Mouse (Mus musculus): ENCODE data around the gene Ung.
A peak's percentile ranks its signal among the peaks of the same experiment; 100 is the strongest.

Gene Ung

DNA sequence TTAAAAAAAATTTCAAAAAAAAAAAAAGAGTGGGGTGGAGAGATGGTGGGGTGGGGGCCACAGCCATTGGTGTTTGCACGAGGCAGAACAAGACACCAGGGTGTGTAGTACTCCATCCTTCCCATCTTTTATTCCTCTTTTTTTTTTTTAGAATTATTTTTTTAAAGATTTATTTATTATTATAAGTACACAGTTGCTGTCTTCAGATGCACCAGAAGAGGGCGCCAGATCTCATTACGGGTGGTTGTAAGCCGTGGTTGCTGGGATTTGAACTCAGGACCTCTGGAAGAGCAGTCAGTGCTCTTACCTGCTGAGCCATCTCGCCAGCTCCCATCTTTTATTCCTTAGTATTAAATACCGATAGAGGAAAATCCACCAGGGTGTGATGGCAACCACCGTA, 43.3 kb downstream of the Ung start:
- no peak for DNase-seq

DNA sequence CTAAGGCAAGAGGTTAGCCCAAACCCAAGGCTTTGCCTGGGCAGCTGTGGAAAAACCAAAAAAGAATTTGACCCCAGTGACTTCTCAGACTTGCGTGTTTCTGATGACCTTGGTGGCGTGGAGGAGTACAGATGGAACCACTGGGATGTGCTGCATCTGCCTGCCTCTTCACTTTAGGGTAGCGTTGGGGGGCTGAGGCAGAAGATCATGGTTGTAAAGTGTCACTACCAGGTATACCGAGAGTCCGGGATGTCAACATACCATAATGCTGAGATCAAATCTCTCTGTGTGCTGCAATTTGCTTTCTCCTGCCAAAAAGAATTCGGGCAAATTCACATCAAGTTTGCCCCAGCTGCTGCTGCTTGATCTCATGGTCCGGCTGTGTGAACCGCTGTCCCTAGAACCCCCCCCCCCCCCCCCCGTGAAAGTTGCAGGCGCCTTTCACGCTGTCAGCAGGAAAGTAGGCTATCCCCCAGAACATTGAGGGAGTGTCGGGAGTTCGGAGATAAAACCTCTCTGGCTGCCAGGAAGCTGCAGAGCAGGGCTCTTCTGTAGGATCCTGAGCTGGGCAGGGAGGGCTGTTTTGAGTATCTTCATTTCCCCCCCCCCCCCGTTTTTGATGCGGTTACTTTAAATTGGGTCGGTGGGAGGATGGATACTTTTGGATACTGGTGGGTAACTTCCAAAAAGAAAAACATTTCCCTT, 43.8 kb downstream of the Ung start:
- no peak for DNase-seq

DNA sequence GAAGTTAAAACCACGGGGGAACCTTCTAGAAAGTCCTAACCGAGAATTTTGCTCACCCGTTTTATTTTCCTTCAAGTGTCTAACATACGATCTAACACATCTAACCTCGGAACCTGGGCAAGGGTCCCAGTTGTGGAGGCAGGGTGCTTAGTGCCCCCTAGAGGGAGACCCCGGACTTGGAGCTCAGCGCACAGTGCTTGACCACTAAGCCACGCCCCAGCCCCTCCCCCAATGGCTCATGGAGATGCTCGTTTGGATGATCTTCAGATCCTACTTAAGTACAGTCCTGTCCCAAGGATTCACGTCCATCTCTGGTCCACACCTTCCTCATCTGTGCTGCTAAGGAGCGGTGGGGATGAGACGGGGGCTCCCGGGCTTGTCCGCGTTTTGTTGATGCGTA, 44.5 kb downstream of the Ung start:
- no peak for DNase-seq

DNA sequence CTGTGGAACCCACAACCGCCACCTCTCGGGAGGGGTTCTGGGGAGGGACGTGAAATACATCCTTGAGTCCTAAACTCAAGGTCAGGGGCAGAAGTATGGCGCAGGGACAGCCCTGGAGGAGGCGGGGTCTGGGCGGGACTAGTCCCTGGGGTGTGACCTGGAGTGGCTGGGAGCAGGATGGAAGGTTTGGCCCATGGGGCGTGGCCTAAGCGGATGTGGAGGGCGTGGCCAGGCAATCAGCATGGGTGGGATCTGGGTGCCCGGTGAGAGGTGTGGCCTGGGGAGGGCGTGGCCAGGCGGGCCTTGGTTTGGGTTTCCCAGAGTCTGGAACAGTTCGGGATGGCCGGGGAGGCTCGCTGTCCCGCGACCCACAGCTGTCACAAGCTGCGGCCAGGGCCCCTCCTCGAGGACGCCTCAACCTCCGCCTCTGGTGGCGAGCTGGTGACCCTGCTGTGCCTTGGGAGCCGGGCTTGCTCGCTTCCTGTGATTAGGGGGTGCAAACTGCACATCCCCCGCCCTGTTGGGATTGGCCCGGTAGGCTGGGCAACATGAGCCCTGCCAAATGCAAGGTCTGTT, 45.5 kb downstream of the Ung start:
- DNase-seq = peak; percentile 40 to 60

DNA sequence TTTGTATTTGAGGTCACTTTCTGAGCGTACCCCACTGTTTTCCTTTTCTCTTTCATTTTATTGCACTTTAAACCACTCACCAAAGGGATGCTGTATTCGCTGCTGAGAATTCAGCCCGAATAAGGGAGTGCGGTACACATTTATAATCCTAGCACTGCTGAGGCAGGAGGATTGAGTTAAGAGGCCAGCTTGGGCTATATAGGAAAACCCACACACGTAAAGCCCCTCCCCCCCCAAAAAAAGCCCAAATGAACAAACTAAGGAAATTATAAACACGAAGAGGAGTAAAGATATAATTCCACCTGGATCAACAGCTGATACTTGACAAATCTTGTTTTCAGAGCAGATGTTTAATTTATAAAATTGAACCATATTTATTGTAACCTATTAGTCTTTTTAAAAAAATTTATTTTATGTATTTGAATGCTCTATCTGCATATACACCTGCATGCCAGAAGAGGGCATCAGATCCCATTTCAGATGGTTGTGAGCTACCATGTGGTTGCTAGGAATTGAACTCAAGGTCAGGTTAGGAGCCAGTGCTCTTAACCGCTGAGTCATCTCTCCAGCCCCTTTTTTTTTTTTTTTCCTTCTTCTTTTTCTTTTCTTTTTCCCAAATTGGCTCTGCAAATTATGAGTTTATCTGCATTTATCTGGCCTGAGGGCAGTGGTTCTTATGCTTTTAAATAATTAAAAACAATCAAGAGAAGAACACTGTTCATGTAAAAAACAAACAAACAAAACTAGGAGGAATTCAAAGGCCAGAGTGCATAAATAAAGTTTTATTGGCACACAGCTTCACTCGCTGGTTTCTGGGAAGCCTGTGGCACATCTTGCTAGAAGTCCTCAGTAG, 46.6 kb downstream of the Ung start:
- no peak for DNase-seq

DNA sequence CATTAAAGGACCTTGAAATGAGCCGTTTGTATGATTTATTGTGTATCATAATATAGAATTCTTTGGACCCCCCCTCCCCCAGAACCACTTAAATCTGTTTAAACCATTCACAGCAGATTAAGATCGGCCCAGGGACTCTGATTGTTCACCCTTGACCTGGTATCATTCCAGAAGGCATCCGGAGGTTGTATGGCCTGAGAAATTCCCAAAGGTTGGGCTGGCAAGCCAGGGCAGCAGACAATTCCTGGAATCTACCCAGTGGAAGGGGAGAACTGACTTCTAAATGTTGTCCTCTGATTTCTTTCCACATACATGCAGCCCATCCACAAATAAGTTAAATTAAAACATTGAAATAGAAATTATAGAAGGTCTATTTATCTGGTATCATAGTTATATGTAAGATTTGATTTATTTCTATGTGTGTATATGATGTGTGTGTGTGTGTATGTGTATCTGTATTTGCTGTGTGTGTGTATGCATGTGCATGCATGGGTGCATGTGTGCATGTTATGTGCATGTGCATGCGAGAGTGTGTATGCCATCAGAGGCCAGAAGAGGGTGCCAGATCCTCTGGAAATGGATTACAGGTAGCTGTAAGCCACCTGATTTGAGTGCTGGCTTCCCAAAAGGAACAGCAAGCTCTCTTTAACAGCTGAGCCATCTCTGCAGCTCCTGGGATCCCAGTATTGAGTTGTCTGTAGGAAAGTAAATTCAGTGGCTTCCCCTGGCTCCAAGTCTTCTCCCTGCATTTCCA, 48.0 kb downstream of the Ung start:
- DNase-seq = no peak

DNA sequence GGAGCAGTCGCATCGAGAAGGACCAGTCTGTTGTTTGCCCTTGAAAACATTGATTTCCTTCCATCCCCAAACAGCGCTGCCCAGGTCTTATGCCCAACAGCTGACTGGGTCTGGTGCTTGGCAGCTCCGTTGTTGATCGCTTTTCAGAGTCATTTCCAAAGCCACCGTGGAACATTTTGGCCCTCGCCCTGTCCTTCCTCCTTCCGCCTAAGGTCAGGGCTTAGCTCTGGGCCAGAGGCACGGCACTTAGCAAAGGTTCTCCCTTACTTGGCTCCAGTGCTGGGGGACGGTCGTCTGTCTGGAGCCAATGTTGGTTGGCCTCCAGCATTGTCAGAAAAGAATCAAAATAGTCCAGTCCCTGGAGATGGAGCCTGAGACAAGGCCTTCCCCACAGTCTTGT, 49.4 kb downstream of the Ung start:
- peak in 1 of 2 experiments; percentile 8 for DNase-seq

DNA sequence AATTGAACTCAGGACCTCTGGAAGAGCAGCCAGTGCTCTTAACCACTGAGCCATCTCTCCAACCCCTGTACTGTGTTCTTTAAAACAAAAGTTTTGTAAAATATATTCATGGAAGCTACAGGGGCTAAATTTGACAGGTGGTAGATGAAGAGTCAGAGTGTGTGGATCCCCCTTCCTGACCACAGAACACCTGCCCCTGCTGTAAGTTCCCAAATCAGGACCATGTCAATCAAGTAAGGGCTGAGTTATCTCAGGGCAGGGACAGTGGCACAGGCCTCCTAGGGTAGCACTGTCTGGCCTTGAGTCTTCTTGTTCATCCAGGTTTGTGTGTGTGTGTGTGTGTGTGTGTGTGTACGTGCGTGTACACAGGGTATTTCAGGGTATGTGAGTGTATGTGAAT, 53.3 kb downstream of the Ung start:
- no peak for DNase-seq

DNA sequence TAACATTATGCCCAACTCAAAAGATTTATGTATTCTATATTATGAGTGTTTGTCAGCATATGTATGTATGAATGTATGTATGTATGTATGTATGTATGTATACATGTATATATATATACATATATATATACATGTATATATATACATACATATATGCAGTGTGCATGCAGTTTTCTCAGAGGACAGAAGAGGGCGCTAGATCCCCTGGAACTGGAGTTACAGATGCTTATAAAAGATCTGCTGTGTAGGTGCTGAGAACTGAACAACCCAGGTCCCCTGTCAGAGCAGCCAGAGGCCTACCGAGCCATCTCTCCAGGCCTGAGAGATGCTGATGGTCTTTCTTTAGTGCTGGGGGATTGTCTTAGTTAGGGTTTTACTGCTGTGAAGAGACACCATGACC, 56.9 kb downstream of the Ung start:
- no peak for DNase-seq
